Mouse (Mus musculus): ENCODE measurements around the gene Trim31. TPM values are rescaled to one million over a fixed set of nuclear protein-coding genes. Genes with fewer than 3 reads are reported as not detected.

The Trim31 gene
- polyA plus RNA-seq, 1 experiment from 2014 or later, result 63.1 TPM

- Histone ChIP-seq H3K9me3 (ENCODE audit: control insufficient read depth, low read length) (no peaks in the 10 kb centered on the region), H3K4me3 (ENCODE audit: low read length) (no peak overlapping the region), H3K27me3 (replicated peaks; ENCODE audit: control insufficient read depth, insufficient read depth, low read length) (no peaks in the 10 kb centered on the region), H3K4me1 (ENCODE audit: control insufficient read depth, insufficient read depth, low read length) (no peaks in the 10 kb centered on the region), H3K36me3 (ENCODE audit: control insufficient read depth, insufficient read depth, low read length) (no peaks in the 10 kb centered on the region), H3K4me2 (ENCODE audit: low read depth, low read length) (no peak overlapping the region), H3K27ac (ENCODE audit: low read length) (no peak overlapping the region), H3K9ac (ENCODE audit: low read depth, low read length) (no peak overlapping the region)
- no peak for ATAC-seq
- 52% methylated on average over 4 of the region's 4 CpGs for WGBS
These were observed 11.9 kb downstream of the Trim31 start for GRCm38 (mm10) chr17:36909802-36910201.

GRCm38 (mm10) chr17:36912031-36912430 is 14.1 kb downstream of the Trim31 start:
- H3K9me3 ChIP-seq (ENCODE audit: control insufficient read depth, low read length), result no peaks in the 10 kb centered on the region
- H3K9ac ChIP-seq (ENCODE audit: low read depth, low read length), result no peak overlapping the region
- no peak overlapping the region for H3K4me3 ChIP-seq (ENCODE audit: low read length)
- H3K4me2 ChIP-seq (ENCODE audit: low read depth, low read length), result no peak overlapping the region
- no peaks in the 10 kb centered on the region for H3K4me1 ChIP-seq (ENCODE audit: control insufficient read depth, insufficient read depth, low read length)
- H3K27me3 ChIP-seq (replicated peaks; ENCODE audit: control insufficient read depth, insufficient read depth, low read length), result no peaks in the 10 kb centered on the region
- WGBS, result 63% methylated on average over 2 of the region's 2 CpGs
- H3K36me3 ChIP-seq (ENCODE audit: control insufficient read depth, insufficient read depth, low read length), result no peaks in the 10 kb centered on the region
- no peak overlapping the region for H3K27ac ChIP-seq (ENCODE audit: low read length)
- no peak for ATAC-seq

GRCm38 (mm10) chr17:36914108-36914507 is 16.2 kb downstream of the Trim31 start:
- no peaks in the 10 kb centered on the region for H3K9me3 ChIP-seq (ENCODE audit: control insufficient read depth, low read length)
- WGBS, result 6% methylated on average over 2 of the region's 2 CpGs
- peak; percentile 58 for ATAC-seq
- H3K27me3 ChIP-seq (replicated peaks; ENCODE audit: control insufficient read depth, insufficient read depth, low read length), result no peaks in the 10 kb centered on the region
- no peaks in the 10 kb centered on the region for H3K4me1 ChIP-seq (ENCODE audit: control insufficient read depth, insufficient read depth, low read length)
- H3K4me2 ChIP-seq (ENCODE audit: low read depth, low read length), result no peak overlapping the region
- H3K9ac ChIP-seq (ENCODE audit: low read depth, low read length), result no peak overlapping the region
- no peak overlapping the region for H3K27ac ChIP-seq (ENCODE audit: low read length)
- H3K4me3 ChIP-seq (ENCODE audit: low read length), result no peak overlapping the region
- no peaks in the 10 kb centered on the region for H3K36me3 ChIP-seq (ENCODE audit: control insufficient read depth, insufficient read depth, low read length)

- H3K27me3 ChIP-seq (replicated peaks; ENCODE audit: control insufficient read depth, insufficient read depth, low read length), result no peaks in the 10 kb centered on the region
- no peaks in the 10 kb centered on the region for H3K9me3 ChIP-seq (ENCODE audit: control insufficient read depth, low read length)
- H3K36me3 ChIP-seq (ENCODE audit: control insufficient read depth, insufficient read depth, low read length), result no peaks in the 10 kb centered on the region
- no peak overlapping the region for H3K9ac ChIP-seq (ENCODE audit: low read depth, low read length)
- ATAC-seq, result no peak
- 13% methylated on average over 9 of the region's 9 CpGs for WGBS
- H3K27ac ChIP-seq (ENCODE audit: low read length), result no peak overlapping the region
- H3K4me1 ChIP-seq (ENCODE audit: control insufficient read depth, insufficient read depth, low read length), result no peaks in the 10 kb centered on the region
- H3K4me3 ChIP-seq (ENCODE audit: low read length), result no peak overlapping the region
- H3K4me2 ChIP-seq (ENCODE audit: low read depth, low read length), result no peak overlapping the region
These were observed 17.2 kb downstream of the Trim31 start for GRCm38 (mm10) chr17:36915076-36915475.

GRCm38 (mm10) chr17:36920239-36920638 is 22.3 kb downstream of the Trim31 start:
- no peak overlapping the region for H3K27ac ChIP-seq (ENCODE audit: low read length)
- peak; percentile 90 for ATAC-seq
- H3K4me2 ChIP-seq (ENCODE audit: low read depth, low read length), result no peak overlapping the region
- H3K9me3 ChIP-seq (ENCODE audit: control insufficient read depth, low read length), result no peaks in the 10 kb centered on the region
- no peak overlapping the region for H3K4me3 ChIP-seq (ENCODE audit: low read length)
- WGBS, result 35% methylated on average over 15 of the region's 15 CpGs
- H3K27me3 ChIP-seq (replicated peaks; ENCODE audit: control insufficient read depth, insufficient read depth, low read length), result no peaks in the 10 kb centered on the region
- H3K36me3 ChIP-seq (ENCODE audit: control insufficient read depth, insufficient read depth, low read length), result no peaks in the 10 kb centered on the region
- no peaks in the 10 kb centered on the region for H3K4me1 ChIP-seq (ENCODE audit: control insufficient read depth, insufficient read depth, low read length)
- no peak overlapping the region for H3K9ac ChIP-seq (ENCODE audit: low read depth, low read length)

- ATAC-seq, result peak; percentile 69
- no peak overlapping the region for H3K4me3 ChIP-seq (ENCODE audit: low read length)
- 73% methylated on average over 4 of the region's 4 CpGs for WGBS
- H3K27me3 ChIP-seq (replicated peaks; ENCODE audit: control insufficient read depth, insufficient read depth, low read length), result no peaks in the 10 kb centered on the region
- no peaks in the 10 kb centered on the region for H3K4me1 ChIP-seq (ENCODE audit: control insufficient read depth, insufficient read depth, low read length)
- no peak overlapping the region for H3K27ac ChIP-seq (ENCODE audit: low read length)
- H3K4me2 ChIP-seq (ENCODE audit: low read depth, low read length), result no peak overlapping the region
- no peaks in the 10 kb centered on the region for H3K36me3 ChIP-seq (ENCODE audit: control insufficient read depth, insufficient read depth, low read length)
- no peak overlapping the region for H3K9ac ChIP-seq (ENCODE audit: low read depth, low read length)
- no peaks in the 10 kb centered on the region for H3K9me3 ChIP-seq (ENCODE audit: control insufficient read depth, low read length)
These were observed 24.8 kb downstream of the Trim31 start for GRCm38 (mm10) chr17:36922715-36923114.

GRCm38 (mm10) chr17:36923491-36923890 is 25.6 kb downstream of the Trim31 start:
- ATAC-seq, result no peak
- H3K4me2 ChIP-seq (ENCODE audit: low read depth, low read length), result no peak overlapping the region
- H3K4me1 ChIP-seq (ENCODE audit: control insufficient read depth, insufficient read depth, low read length), result no peaks in the 10 kb centered on the region
- no peak overlapping the region for H3K9ac ChIP-seq (ENCODE audit: low read depth, low read length)
- H3K27me3 ChIP-seq (replicated peaks; ENCODE audit: control insufficient read depth, insufficient read depth, low read length), result no peaks in the 10 kb centered on the region
- H3K27ac ChIP-seq (ENCODE audit: low read length), result no peak overlapping the region
- no peaks in the 10 kb centered on the region for H3K36me3 ChIP-seq (ENCODE audit: control insufficient read depth, insufficient read depth, low read length)
- H3K9me3 ChIP-seq (ENCODE audit: control insufficient read depth, low read length), result no peaks in the 10 kb centered on the region
- 69% methylated on average over 4 of the region's 4 CpGs for WGBS
- no peak overlapping the region for H3K4me3 ChIP-seq (ENCODE audit: low read length)

GRCm38 (mm10) chr17:36927496-36928120 is 29.7 kb downstream of the Trim31 start:
- 30% methylated on average over 10 of the region's 10 CpGs for WGBS
- no peak for ATAC-seq

GRCm38 (mm10) chr17:36929236-36929932 is 31.5 kb downstream of the Trim31 start:
- H3K27me3 ChIP-seq (replicated peaks; ENCODE audit: control insufficient read depth, insufficient read depth, low read length), result no peaks in the 10 kb centered on the region
- 75% methylated on average over 12 of the region's 12 CpGs for WGBS
- no peak overlapping the region for H3K4me3 ChIP-seq (ENCODE audit: low read length)
- no peak overlapping the region for H3K9ac ChIP-seq (ENCODE audit: low read depth, low read length)
- ATAC-seq, result no peak
- no peaks in the 10 kb centered on the region for H3K4me1 ChIP-seq (ENCODE audit: control insufficient read depth, insufficient read depth, low read length)
- H3K4me2 ChIP-seq (ENCODE audit: low read depth, low read length), result no peak overlapping the region
- no peak overlapping the region for H3K27ac ChIP-seq (ENCODE audit: low read length)
- no peaks in the 10 kb centered on the region for H3K36me3 ChIP-seq (ENCODE audit: control insufficient read depth, insufficient read depth, low read length)
- no peaks in the 10 kb centered on the region for H3K9me3 ChIP-seq (ENCODE audit: control insufficient read depth, low read length)

More at GRCm38 (mm10) chr17:36927496-36928120, 29.7 kb downstream of the Trim31 start:
- Histone ChIP-seq H3K4me1 (ENCODE audit: control insufficient read depth, insufficient read depth, low read length) (no peaks in the 10 kb centered on the region), H3K4me2 (ENCODE audit: low read depth, low read length) (no peak overlapping the region), H3K4me3 (ENCODE audit: low read length) (no peak overlapping the region), H3K27me3 (replicated peaks; ENCODE audit: control insufficient read depth, insufficient read depth, low read length) (no peaks in the 10 kb centered on the region), H3K27ac (ENCODE audit: low read length) (no peak overlapping the region), H3K36me3 (ENCODE audit: control insufficient read depth, insufficient read depth, low read length) (no peaks in the 10 kb centered on the region), H3K9ac (ENCODE audit: low read depth, low read length) (no peak overlapping the region), H3K9me3 (ENCODE audit: control insufficient read depth, low read length) (no peaks in the 10 kb centered on the region)

Data from intestine, embryonic 16.5 days (tissue).